Mouse (Mus musculus) liver, embryonic 15.5 days (tissue): Measurements from ENCODE around the gene Dennd1c. TPM values are rescaled to one million over a fixed set of nuclear protein-coding genes. Genes with fewer than 3 reads are reported as not detected.
A peak's percentile ranks its signal among the peaks of the same experiment; 100 is the strongest.

Experiments
- ATAC-seq: fragments of 200-750 bp; cut with Nextera tagmentation; 2 replicates; pipeline ENCODE4 v1.8.0; 2017; ENCODE audit warnings: moderate number of reproducible peaks, mild to moderate bottlenecking, moderate library complexity; ENCODE audit not compliant: insufficient read depth
- H3K27ac ChIP-seq: fragments of 300-500 bp; sonication (generic); replicated peaks from 2 replicates; pipeline ENCODE4 v1.5.1; 2015; ENCODE audit warnings: mild to moderate bottlenecking, inconsistent platforms
- H3K27me3 ChIP-seq: fragments of 300-500 bp; sonication (generic); 2 replicates; pipeline ENCODE4 v1.6.1; 2015; ENCODE audit warnings: mild to moderate bottlenecking, inconsistent platforms
- H3K36me3 ChIP-seq: fragments of 300-500 bp; sonication (generic); replicated peaks from 2 replicates; pipeline ENCODE4 v1.6.1; 2015; ENCODE audit warnings: moderate library complexity, mild to moderate bottlenecking, inconsistent platforms
- H3K4me1 ChIP-seq: fragments of 300-500 bp; sonication (generic); replicated peaks from 2 replicates; pipeline ENCODE4 v1.6.1; 2015; ENCODE audit warnings: inconsistent platforms
- H3K4me2 ChIP-seq: fragments of 300-500 bp; sonication (generic); 2 replicates; pipeline ENCODE4 v1.6.1; 2015; ENCODE audit warnings: moderate library complexity, mild to moderate bottlenecking, inconsistent platforms
- H3K4me3 ChIP-seq: fragments of 300-500 bp; sonication (generic); replicated peaks from 2 replicates; pipeline ENCODE4 v1.5.1; 2015; ENCODE audit warnings: mild to moderate bottlenecking, inconsistent platforms
- H3K9ac ChIP-seq: fragments of 300-500 bp; sonication (generic); 2 replicates; pipeline ENCODE4 v1.6.1; 2015; ENCODE audit warnings: moderate library complexity, mild to moderate bottlenecking, inconsistent platforms
- H3K9me3 ChIP-seq: fragments of 300-500 bp; sonication (generic); replicated peaks from 2 replicates; pipeline ENCODE4 v1.6.1; 2016; ENCODE audit warnings: inconsistent platforms
- WGBS: fragments of 180-500 bp; shearing (Covaris S2); methylation state at CpG from one replicate; pipeline ENCODE4 v1.1.7; 2015; ENCODE audit warnings: mixed read lengths; ENCODE audit not compliant: insufficient replicate concordance; 5-methylcytosine and 5-hydroxymethylcytosine counted together
- polyA plus RNA-seq: library from polyadenylated mRNA; unstranded; fragments of >200 nt; fragmentation: Nextera tagmentation; extraction: Ambion mirVana; gene quantifications from 2 replicates; pipeline ENCODE4 v1.2.1, GENCODE M21; 2015

The Dennd1c gene
- polyA plus RNA-seq, 1 experiment from 2014 or later = 2.6 TPM

- 59% methylated on average over 8 of the region's 8 CpGs for WGBS
- Histone ChIP-seq H3K9ac (no peak within 1 kb of the TSS), H3K27me3 (peaks cover 24% of the 10 kb centered on the region), H3K9me3 (no peaks in the 10 kb centered on the region), H3K4me2 (no peak within 1 kb of the TSS), H3K27ac (no peak within 1 kb of the TSS), H3K4me1 (no peaks in the 10 kb centered on the region), H3K4me3 (no peak within 1 kb of the TSS), H3K36me3 (0 out of 2 replicates have a peak, but pooled peaks cover 3% of the 10 kb centered on the region)
- ATAC-seq = no peak
Measured at GRCm38 (mm10) chr17:57041554-57041953, 36.8 kb downstream of the Dennd1c start, which contains the start of gene Slc25a41. Slc25a41 (minus strand) TSS chr17:57041654.

GRCm38 (mm10) chr17:57038978-57039377, 39.3 kb downstream of the Dennd1c start:
- H3K4me3 ChIP-seq = no peak overlapping the region
- WGBS = 31% methylated on average over 8 of the region's 8 CpGs
- H3K9me3 ChIP-seq = no peaks in the 10 kb centered on the region
- H3K36me3 ChIP-seq = no peaks in the 10 kb centered on the region
- H3K4me1 ChIP-seq = no peaks in the 10 kb centered on the region
- H3K4me2 ChIP-seq = no peak overlapping the region
- peaks cover 24% of the 10 kb centered on the region for H3K27me3 ChIP-seq
- ATAC-seq = no peak
- no peak overlapping the region for H3K9ac ChIP-seq
- H3K27ac ChIP-seq = no peak overlapping the region

GRCm38 (mm10) chr17:57032854-57033253, 45.5 kb downstream of the Dennd1c start:
- H3K9me3 ChIP-seq = no peaks in the 10 kb centered on the region
- H3K36me3 ChIP-seq = peaks cover 12% of the 10 kb centered on the region
- peak overlapping the region; percentile 74 for H3K9ac ChIP-seq
- peaks cover 4% of the 10 kb centered on the region; the same call in 1 of the 2 replicates for H3K27me3 ChIP-seq
- peak overlapping the region; percentile 93 for H3K27ac ChIP-seq
- peak overlapping the region; percentile 90 for H3K4me2 ChIP-seq
- peak overlapping the region; percentile 97; the same call in 1 of the 2 replicates for H3K4me3 ChIP-seq
- ATAC-seq = no peak
- 77% methylated on average over 4 of the region's 4 CpGs for WGBS
- peaks cover 36% of the 10 kb centered on the region for H3K4me1 ChIP-seq

- Histone ChIP-seq H3K27me3 (no peaks in the 10 kb centered on the region), H3K4me1 (peaks cover 46% of the 10 kb centered on the region), H3K27ac (peak overlapping the region; percentile 93), H3K9me3 (no peaks in the 10 kb centered on the region), H3K4me2 (peak overlapping the region; percentile 90), H3K9ac (peak overlapping the region; percentile 74), H3K36me3 (peaks cover 22% of the 10 kb centered on the region), H3K4me3 (peak overlapping the region; percentile 97)
- under 1% methylated on average over 38 of the region's 38 CpGs for WGBS
- ATAC-seq = peak; percentile 88
Measured at GRCm38 (mm10) chr17:57031661-57032420, 46.5 kb downstream of the Dennd1c start.

- H3K27me3 ChIP-seq = no peaks in the 10 kb centered on the region
- H3K27ac ChIP-seq = peak within 1 kb of the TSS; percentile 94
- H3K4me1 ChIP-seq = peaks cover 54% of the 10 kb centered on the region
- ATAC-seq = no peak
- peak within 1 kb of the TSS; percentile 97 for H3K4me3 ChIP-seq
- under 1% methylated on average over 90 of the region's 99 CpGs for WGBS
- peak within 1 kb of the TSS; percentile 100 for H3K9ac ChIP-seq
- H3K9me3 ChIP-seq = no peaks in the 10 kb centered on the region
- peak within 1 kb of the TSS; percentile 91 for H3K4me2 ChIP-seq
- peaks cover 29% of the 10 kb centered on the region for H3K36me3 ChIP-seq
Measured at GRCm38 (mm10) chr17:57030931-57031660, 47.2 kb downstream of the Dennd1c start, which contains the start of gene Khsrp. Khsrp (minus strand) TSS chr17:57031522.

- peak overlapping the region; percentile 91 for H3K4me2 ChIP-seq
- H3K9ac ChIP-seq = peak overlapping the region; percentile 100
- no peak for ATAC-seq
- peaks cover 43% of the 10 kb centered on the region for H3K36me3 ChIP-seq
- peak overlapping the region; percentile 94 for H3K27ac ChIP-seq
- peaks cover 59% of the 10 kb centered on the region for H3K4me1 ChIP-seq
- no peaks in the 10 kb centered on the region for H3K9me3 ChIP-seq
- WGBS = 19% methylated on average over 8 of the region's 8 CpGs
- H3K27me3 ChIP-seq = no peaks in the 10 kb centered on the region
- peak overlapping the region; percentile 97 for H3K4me3 ChIP-seq
Measured at GRCm38 (mm10) chr17:57029691-57030090, 48.6 kb downstream of the Dennd1c start.

GRCm38 (mm10) chr17:57027471-57027870, 50.8 kb downstream of the Dennd1c start:
- H3K27me3 ChIP-seq = no peaks in the 10 kb centered on the region
- H3K4me2 ChIP-seq = 0 out of 2 replicates have a peak overlapping the region, but pooled peaks have one; percentile 8
- peaks cover 70% of the 10 kb centered on the region for H3K4me1 ChIP-seq
- no peak for ATAC-seq
- no peak overlapping the region for H3K4me3 ChIP-seq
- H3K27ac ChIP-seq = peak overlapping the region; percentile 12; the same call in 1 of the 2 replicates
- H3K36me3 ChIP-seq = peaks cover 65% of the 10 kb centered on the region
- 59% methylated on average over 4 of the region's 4 CpGs for WGBS
- H3K9me3 ChIP-seq = no peaks in the 10 kb centered on the region
- H3K9ac ChIP-seq = no peak overlapping the region

GRCm38 (mm10) chr17:57020960-57021359, 57.4 kb downstream of the Dennd1c start:
- ATAC-seq = peak; percentile 33; the same call in 1 of the 2 replicates
- no peak overlapping the region for H3K4me2 ChIP-seq
- peak overlapping the region; percentile 79 for H3K27ac ChIP-seq
- no peaks in the 10 kb centered on the region for H3K27me3 ChIP-seq
- peaks cover 69% of the 10 kb centered on the region for H3K4me1 ChIP-seq
- H3K36me3 ChIP-seq = peaks cover 63% of the 10 kb centered on the region
- H3K4me3 ChIP-seq = no peak overlapping the region
- no peak overlapping the region for H3K9ac ChIP-seq
- WGBS = 29% methylated on average over 5 of the region's 5 CpGs
- H3K9me3 ChIP-seq = no peaks in the 10 kb centered on the region

GRCm38 (mm10) chr17:57019693-57020092, 58.6 kb downstream of the Dennd1c start:
- Histone ChIP-seq H3K4me1 (peaks cover 67% of the 10 kb centered on the region), H3K4me3 (no peak overlapping the region), H3K27me3 (no peaks in the 10 kb centered on the region), H3K27ac (peak overlapping the region; percentile 79), H3K9me3 (no peaks in the 10 kb centered on the region), H3K4me2 (peak overlapping the region; percentile 36), H3K9ac (peak overlapping the region; percentile 4; the same call in 1 of the 2 replicates), H3K36me3 (peaks cover 50% of the 10 kb centered on the region)
- 35% methylated on average over 2 of the region's 2 CpGs for WGBS
- ATAC-seq = peak; percentile 79
